Mouse (Mus musculus): ENCODE results near the gene Prdm9.

DNA sequence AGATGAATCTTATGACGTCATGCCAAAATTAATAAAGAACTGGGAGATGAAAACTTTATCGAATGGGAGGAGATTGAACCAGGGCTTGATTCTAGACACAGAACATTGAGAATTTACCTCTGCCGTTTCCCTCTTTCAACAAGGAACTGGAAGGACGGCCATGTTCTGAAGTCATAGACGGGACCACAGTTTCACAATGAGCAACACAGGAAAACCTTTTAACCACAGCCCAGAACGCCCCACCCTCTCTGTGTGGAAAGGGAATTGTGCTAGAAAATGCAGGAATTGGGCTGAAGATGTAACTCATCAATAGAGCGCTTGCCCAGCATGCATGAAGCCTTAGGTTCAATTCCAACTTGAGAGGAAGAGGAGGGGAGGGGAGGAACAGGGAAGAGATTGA is 18.9 kb upstream of the Prdm9 start:
- TF ChIP-seq CTCF (IDR thresholded peaks at IDR 0.05; ENCODE audit: control insufficient read depth, insufficient read depth, insufficient replicate concordance, low read depth, low read length), result no peak
- no peak for TF ChIP-seq POLR2A (IDR thresholded peaks at IDR 0.05; ENCODE audit: control insufficient read depth, low read depth, low read length)

Data from testis, adult 2 months (tissue).